Mouse (Mus musculus) left cerebral cortex, adult 18-20 months (tissue): Measurements from ENCODE around the gene Fli1. TPM values are rescaled to one million over a fixed set of nuclear protein-coding genes. Genes with fewer than 3 reads are reported as not detected.

Experiments
- DNase-seq, 2 experiments: peaks; one replicate each; pipeline ENCODE4 v3.0.0; 2021 to 2022; ENCODE audit warnings: low spot score in 2 of 2, mixed read lengths in 1 of 2
- total RNA-seq, 2 experiments: library from RNA; stranded (reverse); gene quantifications; 2 replicates each; pipeline ENCODE4 v1.2.3; 2021

Fli1 gene
- total RNA-seq, 2 experiments from 2014 or later = 5.8 to 6.4 TPM

DNA sequence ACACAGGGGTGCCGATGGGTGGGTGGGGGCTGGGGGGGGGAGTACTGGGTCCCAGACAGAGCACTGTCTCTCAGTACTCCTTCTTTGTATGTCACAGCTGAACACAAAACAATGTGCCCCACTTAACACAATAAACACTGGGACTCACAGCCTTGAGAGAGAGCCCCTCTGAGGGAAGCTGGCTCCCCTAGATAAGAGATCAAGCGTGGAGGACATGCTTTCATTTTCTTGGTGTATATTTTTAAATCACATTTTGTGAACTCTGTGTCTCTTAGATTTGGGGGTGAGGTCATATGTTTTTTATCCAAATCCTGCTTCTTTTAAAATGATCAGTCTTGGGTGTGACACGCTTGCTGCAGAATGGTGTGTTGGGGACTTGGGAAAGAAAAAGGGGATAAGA, 12.6 kb upstream of the Fli1 start:
- DNase-seq = no peak

DNA sequence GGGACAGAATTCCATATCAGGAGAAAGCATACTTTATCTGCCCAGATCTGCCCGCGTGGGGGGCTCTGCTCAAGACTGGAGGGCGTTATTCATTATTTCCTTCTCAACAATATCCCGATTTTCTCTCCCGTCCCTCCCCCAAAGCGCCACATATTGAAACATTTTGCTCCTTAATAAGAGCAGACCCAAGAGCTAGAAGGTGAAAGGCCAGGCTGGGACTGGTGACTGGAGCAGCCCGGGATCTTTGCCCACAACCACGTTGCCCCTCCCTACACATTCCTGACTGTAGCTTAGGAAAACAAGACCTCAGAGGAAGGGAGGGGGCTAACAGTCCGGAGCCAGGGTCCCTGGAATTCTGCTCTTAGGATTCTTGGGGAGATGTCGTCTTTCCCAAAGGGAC, 7.9 kb upstream of the Fli1 start:
- DNase-seq = no peak

DNA sequence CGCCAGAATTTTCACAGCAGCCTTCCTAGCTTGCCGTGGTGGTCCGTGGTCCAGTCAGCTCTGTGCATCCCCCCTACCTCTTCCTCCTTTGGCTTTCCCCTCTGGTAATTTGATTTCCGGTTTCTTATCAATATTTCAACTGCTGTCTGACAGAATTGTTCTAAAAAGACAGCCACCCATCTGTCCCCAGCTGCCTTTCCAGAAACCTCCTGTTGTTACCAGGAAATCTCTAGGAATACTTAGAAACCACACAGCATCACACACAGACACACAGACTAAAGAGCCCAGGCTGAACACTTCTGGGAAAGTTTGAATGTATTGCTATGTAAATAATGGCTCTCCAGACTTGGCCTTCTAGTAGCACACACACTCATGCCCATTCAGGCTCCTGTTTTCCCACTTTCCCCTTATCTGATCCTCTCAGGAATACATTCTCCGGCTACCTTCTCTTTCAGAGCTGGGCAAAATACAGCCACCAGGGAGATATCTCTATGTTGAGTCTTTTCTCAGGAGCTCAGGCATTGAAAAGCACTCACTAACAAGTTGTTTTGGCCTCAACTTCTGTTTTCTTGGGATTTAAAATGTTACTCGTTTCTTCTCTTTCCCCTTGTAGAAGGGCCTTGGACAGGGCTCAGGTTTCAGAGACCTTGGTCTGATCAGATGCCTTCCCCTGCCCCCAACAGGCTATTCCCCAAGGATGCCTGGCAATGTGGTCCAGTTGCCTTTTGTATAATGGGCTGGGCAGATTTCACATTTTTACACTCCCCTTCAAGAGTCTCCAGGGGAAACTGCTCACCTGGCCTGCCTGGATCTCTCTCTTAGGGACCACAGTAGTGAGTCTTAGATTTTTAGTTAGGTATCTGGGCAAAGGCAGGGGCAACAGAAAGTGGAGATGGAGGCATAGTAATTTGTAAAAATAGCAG, 7.1 kb upstream of the Fli1 start:
- no peak for DNase-seq

DNA sequence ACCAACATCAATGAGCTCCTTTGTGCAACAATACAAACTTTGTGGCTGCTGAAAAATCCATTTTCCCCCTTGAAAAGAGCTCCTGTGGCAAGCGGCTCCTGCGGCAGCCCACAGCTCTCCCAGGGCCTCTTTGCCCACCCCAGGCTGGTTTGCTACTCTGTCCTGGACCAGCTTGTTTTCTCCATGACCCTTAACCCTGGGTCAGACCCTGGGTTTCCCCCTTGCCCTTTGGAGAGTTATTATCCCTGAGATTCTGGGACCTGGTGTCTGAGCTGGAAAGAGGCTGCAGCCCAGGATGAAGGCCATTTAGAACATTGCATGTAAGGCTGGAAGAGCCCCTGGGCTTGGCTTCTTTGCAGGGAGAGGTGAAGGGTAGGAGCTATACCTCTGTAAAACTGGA, 4.1 kb upstream of the Fli1 start:
- DNase-seq = no peak

DNA sequence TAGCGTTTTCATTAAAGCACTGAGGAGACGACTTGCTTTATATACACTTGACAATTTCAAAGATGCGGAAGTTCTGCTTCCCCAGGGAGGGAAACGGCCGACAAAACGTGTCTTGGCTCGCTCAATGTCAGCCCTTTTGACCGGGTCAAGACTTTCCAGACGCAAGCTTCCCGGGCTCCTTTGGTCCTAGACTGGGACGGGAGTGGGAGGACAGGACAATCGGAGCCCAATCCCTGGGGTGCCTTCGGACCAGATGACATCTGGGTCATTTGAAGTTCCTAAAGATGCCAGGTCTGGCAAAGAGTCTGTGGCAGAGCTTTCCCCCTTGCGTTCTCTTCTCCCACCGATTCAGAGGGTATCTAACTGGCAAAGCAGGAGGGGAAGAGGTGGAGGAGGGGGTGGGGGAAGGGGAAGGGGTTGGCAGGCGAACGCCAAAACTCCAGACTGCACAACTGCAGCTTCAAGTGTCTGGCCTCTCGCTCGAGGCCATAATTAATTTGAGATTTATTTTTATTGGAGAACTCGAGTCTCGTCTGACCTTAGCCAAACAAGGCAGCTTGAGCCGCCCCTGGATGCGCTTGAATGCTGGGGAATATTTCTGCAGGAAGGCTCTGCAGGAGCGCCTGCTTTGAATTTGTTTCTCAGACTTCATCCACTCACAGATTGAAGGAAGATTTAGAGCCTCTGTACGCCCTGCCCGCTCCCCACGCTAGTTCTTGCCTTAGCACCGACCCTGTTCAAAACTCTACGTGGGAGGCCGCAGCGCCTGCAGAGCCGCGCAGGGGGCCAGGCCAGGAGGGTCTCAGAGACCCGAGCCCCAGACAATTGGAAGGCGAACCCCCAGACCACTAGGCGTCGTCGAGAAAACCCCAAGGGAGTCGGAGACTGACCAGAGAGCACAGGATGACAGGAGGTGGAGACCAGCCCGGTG, 2.3 kb upstream of the Fli1 start:
- no peak for DNase-seq

DNA sequence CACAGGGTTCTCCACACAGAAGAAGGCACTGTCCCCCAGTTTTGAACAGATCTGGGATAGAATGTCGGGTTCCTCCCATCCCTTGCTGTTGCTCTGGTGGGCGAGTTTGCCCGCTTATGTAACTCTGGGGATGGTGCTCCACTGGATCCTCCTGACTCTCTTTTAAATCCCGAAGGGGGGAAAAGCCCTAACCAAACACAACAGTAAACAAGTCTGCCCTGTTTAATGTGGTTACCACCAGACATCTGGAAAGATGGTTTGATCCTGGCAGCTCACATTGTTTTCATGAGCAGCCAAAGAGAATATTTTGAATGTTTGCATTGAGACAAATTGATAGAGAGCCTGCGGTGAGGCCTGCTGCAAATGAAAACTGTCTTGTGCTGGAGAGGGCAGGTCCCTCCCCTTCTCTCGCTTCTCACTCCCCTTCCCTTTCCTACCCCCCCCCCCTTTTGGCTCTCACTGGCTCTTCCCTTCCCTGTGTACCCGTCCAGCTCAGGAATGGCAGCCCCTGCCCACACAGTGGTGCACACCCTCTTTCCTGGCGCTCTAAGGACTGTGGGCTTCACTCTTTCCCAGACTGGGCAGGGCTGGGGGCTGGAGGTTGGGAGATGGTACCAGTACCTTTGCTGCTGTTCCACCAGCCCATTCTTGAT, 1.4 kb upstream of the Fli1 start:
- DNase-seq = no peak

DNA sequence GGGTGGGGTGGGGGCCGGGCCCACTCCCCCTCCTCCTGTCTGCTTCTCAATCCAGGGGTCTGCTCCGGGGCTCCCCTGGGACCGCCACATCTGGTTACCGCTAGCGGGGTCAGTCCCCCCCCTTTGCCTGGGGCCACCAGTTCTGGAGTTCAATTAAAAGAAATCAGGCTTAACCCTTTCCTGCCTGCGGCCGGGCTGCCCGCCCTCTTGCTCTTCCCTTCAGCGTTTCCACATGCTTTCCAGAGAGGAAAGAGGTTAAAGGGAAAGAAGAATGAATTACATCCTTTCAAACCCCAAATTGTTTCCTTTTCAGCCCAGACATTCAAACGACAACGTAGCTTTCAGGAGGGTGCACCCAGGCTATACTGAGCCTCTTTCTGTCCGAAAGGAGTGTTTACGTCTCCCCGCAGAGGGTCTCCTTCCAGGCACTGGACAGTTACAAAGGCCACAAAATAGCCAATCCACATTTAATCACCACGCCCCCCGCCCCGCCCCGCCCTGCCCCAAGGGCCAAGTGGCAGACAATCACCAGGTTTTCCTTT, 450 bp upstream of the Fli1 start:
- no peak for DNase-seq

DNA sequence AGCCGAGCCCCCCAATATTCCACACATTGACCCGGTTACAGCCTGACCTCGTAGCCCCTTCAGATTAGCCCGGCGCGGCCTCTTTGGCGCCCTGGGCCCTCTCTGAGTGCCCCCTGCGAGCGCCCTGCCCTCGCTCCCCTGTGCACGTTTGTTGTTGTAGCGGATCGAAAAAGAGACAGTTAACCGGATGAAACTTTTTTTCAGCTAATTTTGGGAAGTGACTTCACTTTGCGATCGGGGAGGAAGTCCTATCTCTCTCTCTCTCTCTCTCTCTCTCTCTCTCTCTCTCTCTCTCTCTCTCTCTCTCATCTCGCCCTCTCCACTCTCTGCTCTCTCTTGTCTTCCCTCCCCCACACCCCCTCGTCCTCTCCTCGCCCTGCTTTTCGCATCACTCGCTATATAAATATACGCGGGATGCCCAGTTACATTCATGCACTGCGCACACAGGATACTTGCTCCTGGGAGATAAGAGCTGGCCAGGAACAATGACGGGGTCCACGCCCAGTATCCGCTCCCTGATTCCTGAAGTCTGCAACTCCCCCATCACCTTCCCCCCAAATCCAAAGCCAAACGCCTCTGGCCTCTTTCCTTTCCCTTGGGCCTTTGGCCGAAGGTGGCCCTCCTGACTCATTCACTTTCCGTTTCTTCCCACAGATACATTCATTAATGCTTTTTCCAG, 1.3 kb downstream of the Fli1 start:
- DNase-seq = no peak

DNA sequence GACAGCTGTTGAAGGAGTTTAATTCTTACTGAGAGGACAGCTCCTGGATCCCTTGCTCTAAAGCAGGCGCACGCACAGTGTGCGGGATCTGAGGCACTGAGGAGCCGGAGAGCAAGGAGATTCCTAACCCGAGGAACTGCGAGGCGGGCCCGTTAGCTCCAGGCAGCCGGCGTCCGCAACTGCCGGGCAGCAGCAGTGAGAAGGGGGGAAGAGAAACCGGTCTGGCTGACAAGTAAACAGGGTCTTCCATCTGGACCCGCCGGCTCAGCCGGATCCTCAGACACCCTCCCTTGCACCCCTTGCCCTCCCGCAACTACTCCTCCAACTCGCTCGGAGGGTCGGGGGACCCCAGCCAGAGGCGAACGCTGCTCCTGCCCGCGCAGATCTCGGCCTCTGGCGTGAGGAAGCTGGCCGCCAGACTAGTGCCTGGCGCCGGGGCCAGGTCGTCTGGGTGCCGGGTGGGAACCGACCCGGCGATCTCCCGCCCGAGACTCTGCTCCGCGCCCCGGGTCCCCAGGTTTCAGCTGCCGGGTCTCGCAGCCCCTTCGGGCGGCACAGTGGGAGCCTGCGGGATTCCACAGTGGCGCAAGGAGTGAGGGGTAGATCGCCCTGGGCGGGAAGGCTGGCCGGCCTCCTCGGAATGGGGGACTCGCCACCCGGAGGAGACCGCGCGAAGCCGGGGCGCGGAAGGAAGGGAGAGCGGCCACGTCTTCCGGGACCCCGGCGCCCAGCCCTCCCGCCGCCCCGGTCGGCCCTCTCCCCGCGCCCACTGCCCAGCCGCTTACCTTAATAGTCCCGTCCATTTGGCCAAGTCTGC, 2.0 kb downstream of the Fli1 start:
- DNase-seq = peak in 1 of 2 experiments; percentile 19

DNA sequence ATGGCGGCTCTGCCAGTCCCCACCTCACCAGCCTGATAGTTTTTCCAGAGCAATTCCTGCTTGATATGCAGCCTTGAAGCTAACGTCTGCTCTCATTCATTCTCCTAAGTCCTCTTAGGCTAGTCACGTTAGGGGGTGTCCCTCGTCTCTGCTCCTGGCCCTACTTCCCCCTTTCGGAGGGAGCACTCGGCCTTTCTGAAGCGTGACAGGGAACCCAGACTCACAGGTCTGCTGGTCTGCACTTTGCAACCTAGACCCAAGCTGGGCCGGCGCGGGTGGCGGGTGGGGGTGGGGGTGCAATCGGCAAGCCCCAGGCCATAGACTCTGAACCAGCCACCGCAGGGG, 2.6 kb downstream of the Fli1 start:
- no peak for DNase-seq

DNA sequence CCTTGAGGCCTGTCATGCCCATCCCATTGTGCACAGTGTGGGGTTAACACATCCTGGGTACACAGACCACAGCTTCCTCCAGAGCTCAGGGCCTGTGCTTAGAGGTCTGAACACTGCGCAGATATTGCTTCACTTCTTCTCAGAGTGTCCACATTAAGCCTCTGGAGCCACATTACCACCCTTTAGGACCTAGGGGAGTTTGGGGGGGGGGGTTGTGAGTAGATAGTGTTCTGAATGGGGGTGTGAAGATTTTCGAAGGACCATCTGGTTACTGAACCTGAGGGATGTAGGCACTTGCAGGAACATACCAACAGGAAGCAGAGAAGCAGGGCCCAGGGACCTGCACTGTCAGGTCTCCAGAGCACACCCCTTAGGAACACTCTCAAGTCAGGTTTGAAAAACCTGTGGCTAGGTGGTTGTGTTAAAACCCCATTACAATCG, 3.3 kb downstream of the Fli1 start:
- no peak for DNase-seq

DNA sequence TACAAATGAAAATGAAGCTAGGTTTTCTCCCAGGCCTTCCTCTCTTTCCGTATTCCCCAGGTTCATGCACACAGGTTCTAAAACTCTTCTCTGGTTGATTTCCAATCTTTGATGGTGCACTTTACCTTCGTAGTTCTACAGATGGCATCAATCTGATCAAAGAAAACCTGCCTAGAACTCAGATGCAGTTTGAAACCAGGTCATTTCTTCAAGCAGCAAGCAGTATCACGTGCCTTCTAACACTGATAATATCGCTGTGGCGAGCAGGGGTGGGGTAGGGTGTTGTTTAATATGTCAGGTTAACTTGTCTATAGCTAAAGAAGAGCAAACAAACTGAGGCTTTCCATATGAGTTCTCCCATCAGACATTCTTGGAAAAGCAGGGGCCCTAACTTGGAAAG, 4.5 kb downstream of the Fli1 start:
- no peak for DNase-seq

DNA sequence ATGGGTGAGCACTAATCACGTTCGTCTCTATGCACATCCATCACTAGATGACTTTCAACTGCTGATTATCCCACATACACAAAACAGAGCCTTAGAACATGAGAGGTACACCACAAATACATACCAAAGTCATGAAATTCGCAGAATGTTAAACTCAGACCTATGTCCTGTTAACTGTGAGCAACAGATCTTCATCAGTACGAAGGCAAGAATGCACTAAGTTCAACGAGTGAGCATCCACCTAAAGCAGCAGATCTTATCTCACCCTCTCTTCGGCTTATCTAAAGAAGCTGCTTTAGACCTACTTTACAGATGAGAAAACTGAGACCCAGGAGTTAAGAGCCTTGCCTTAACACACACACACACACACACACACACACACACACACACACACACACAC, 5.0 kb downstream of the Fli1 start:
- DNase-seq = no peak

DNA sequence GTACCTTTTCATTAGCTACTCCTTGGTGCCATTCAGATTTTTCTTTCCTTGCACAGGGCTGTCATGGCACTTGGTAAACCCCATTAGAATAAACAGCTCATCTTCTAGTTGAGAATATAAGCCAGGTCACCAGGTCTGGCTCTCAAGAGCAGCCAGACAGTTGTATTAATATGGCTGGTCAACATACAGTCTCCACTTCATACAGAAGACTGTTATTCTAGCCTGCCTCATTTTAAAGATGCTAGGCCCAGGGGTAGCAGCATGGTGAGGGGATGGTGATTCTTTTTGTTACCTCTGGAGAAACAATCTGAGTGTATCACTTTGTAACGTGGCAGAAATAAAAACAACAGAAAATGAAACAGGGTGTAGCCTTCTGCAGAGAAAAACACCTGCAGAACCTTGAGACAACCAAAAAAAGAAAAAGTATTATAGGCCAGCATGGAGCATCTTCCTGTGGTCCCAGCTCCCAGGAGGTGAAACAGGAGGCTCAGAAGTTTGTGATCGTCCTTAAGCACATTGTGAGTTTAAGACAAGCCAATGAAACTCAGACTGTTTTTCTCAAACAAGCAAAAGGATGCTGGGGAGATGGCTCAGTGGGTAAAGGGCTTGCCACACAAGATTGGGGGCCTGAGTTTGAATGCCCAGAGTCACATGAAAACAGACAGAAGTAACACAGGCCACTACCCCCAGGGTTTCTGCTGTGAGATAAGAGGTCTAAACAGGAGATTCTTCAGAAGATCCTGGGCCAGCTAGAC, 7.3 kb downstream of the Fli1 start:
- no peak for DNase-seq

DNA sequence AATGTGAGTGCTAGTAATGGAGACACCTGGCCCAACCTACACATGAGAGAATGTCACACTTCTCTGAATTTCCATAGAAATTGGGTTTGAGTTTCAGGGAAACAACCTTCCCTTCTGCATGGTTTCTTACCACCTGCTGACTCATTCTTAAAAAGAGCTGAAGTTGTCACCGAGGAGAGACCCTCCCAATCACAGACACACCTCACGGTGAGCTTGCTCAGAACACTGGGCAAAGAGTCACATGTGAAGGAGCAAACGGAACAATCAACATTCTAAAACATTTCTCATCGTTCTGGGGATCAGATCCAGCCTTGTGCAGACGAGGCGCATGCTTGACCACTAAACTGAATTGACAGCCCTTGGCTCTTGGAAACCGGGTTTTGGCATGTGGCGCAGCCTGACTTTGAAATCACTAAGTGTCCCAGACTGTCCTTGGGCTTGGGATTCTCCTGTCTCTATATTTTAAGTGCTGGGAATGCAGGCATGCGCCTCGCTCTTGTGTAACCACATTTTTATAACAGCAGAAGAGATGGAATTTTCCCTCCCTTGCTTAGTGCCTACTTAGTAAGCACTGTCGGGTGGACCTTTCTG, 8.5 kb downstream of the Fli1 start:
- DNase-seq = no peak

DNA sequence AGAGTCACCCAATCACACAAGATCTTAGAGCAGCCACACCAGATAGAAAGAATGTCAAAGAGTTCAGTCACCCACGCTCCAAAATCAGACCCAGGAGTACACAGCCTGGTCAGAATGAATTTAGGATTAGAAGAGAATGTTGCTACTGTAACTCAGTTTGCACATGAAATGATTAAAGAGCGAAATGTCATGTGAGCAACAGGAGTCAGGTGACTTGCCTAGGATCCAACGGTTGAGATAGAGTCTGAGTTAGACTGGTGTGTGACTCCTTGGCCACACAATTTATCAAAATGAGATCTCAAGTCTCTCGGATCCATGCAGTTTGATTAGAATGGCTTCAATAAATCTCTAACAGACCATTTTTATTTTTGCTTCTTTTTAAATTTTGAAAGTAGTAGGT, 11.1 kb downstream of the Fli1 start:
- DNase-seq = no peak

DNA sequence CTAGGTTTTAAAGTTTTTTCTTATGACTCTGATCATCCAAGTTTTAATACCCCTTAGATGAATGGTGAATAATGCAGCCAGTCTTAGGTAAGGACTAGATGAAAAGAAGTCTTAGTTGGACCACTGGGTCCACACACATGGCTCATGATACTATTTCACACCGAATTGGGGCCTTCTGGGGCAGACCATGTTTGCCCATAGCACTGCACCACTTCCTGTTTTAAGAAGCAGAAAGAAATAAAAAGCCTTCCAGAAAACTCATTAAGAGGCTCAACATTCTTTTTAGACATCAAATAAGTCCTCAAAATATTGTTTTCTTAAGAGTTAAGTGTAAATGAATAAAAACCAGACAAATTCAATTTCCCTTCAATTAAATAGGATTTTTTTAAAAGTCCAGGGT, 11.7 kb downstream of the Fli1 start:
- DNase-seq = no peak

DNA sequence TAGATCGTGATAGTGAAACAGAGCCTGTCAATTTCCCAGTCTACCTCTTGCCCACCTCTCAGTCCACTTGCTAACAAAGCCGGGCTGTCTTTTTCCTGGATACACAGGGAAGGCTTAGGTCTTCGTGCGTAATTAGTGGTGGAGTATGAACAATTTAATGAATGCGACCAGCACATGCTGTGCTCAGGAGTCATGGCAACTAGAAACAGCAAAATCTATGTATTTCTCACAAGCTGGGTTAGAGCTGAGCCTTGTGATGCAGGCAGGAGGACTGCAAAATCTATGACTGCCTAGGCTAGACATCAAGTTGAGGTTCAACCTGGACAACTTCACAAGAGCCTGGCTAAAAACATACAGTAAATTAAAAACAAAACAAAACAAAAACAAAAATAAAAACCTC, 12.5 kb downstream of the Fli1 start:
- DNase-seq = no peak

DNA sequence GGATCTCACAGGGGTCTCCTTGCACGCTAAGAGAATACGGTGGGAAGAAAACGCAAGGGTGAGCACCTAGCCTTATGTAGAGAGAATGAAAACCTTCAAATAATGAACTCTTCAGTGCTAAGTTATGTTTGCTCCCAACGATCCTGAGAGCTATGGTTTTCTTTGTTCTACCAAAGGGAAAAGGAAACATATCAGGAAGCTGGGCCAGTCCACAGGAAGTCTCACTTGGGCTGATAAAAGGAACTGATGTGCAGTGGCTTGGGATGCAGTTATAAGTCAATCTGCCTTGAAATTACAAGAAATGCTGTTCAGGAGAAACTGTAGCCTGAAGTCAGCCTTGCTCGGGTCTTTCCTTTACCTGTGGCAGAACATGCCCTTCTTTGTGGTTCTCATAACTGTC, 13.1 kb downstream of the Fli1 start:
- no peak for DNase-seq
